Mouse (Mus musculus): ENCODE measurements around the gene Mkrn2os. TPM values are rescaled to one million over a fixed set of nuclear protein-coding genes. Genes with fewer than 3 reads are reported as not detected.

The Mkrn2os gene
- total RNA-seq, 1 experiment: 0.22 TPM

- DNase-seq (ENCODE audit: low read depth, low spot score): no peak
- in situ Hi-C loops (cut with MboI; ENCODE audit: low sequenced_read_pairs in 2 of 2, unreplicated experiment in 2 of 2): no loop called here
- H3K27ac ChIP-seq (ENCODE audit: insufficient read depth, low read depth, low read length, poor library complexity, severe bottlenecking): no peak overlapping the region
- no peak for TF ChIP-seq ZNF384 (IDR thresholded peaks at IDR 0.05; ENCODE audit: low read depth, low read length)
- TF ChIP-seq HCFC1 (IDR thresholded peaks at IDR 0.05; ENCODE audit: borderline replicate concordance, insufficient read depth, low read length): no peak
- TF ChIP-seq CHD2 (IDR thresholded peaks at IDR 0.05; ENCODE audit: low read depth, low read length): no peak
- TF ChIP-seq ZC3H11A (IDR thresholded peaks at IDR 0.05; ENCODE audit: borderline replicate concordance, low read depth, low read length): no peak
- TF ChIP-seq MAFK (IDR thresholded peaks at IDR 0.05; ENCODE audit: insufficient read depth, low read depth, low read length): no peak
- H3K9me3 ChIP-seq (ENCODE audit: control insufficient read depth, insufficient read depth, low read depth, low read length): no peaks in the 10 kb centered on the region
- H3K4me1 ChIP-seq (ENCODE audit: control insufficient read depth in 2 of 2, insufficient read depth in 2 of 2, low read length in 2 of 2, poor library complexity in 1 of 2): no peaks in the 10 kb centered on the region
- H3K9ac ChIP-seq (ENCODE audit: insufficient read depth, low read depth, low read length, poor library complexity, severe bottlenecking): no peak overlapping the region
- peaks cover 65% of the 10 kb centered on the region for H3K36me3 ChIP-seq (ENCODE audit: control insufficient read depth, insufficient read depth, low read length, poor library complexity, severe bottlenecking)
- H3K4me3 ChIP-seq (ENCODE audit: insufficient read depth in 1 of 2, low read depth in 1 of 2, low read length in 2 of 2, poor library complexity in 1 of 2, severe bottlenecking in 1 of 2): no peak overlapping the region
Observed at GRCm38 (mm10) chr6:115620942-115621341, 28.6 kb upstream of the Mkrn2os start.

DNA sequence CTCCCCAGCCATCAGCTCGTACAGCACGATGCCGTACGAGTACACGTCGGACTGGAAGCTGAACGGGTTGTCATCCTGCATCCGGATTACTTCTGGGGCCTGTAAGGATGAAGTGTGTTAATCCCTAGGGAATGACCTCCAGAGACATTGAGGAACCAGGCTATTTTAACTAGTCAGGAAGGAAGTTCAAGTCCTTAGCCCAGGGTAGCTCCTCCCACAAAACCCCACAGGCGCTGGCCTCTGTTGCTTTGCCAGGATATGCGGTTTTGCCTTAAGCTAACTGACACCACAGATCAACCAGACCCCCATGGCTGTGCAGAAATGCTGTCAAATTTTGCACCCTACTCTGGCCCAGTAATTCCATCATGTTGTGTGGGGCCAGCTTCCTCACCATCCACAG lies 27.4 kb upstream of the Mkrn2os start:
- in situ Hi-C loops (cut with MboI; ENCODE audit: low sequenced_read_pairs in 2 of 2, unreplicated experiment in 2 of 2): no loop called here
- H3K9me3 ChIP-seq (ENCODE audit: control insufficient read depth, insufficient read depth, low read depth, low read length): no peaks in the 10 kb centered on the region

DNA sequence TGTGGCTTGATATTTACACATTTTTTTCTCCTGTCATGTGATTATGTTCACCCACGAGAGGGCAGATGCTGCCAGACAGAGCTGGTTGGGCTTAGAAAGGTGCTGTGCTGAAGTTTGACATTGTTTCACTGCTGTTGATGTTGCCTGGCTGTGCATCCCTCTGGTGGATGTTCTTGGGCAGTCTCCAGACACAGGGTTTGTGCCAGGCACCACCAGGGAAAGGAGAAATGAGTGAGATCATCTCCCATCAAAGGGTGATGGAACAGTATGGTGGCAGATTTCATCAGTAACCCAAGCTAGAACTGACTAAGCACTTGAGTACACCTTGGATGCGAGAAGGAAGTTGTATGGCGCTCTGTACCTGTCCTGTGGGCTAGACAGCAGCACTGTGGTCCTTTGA lies 23.6 kb upstream of the Mkrn2os start:
- no peak overlapping the region for H3K27ac ChIP-seq (ENCODE audit: insufficient read depth, low read depth, low read length, poor library complexity, severe bottlenecking)
- TF ChIP-seq ZNF384 (IDR thresholded peaks at IDR 0.05; ENCODE audit: low read depth, low read length) (no peak), MAFK (IDR thresholded peaks at IDR 0.05; ENCODE audit: insufficient read depth, low read depth, low read length) (no peak), ZC3H11A (IDR thresholded peaks at IDR 0.05; ENCODE audit: borderline replicate concordance, low read depth, low read length) (no peak), CHD2 (IDR thresholded peaks at IDR 0.05; ENCODE audit: low read depth, low read length) (no peak), HCFC1 (IDR thresholded peaks at IDR 0.05; ENCODE audit: borderline replicate concordance, insufficient read depth, low read length) (no peak)
- H3K36me3 ChIP-seq (ENCODE audit: control insufficient read depth, insufficient read depth, low read length, poor library complexity, severe bottlenecking): peaks cover 68% of the 10 kb centered on the region
- H3K9ac ChIP-seq (ENCODE audit: insufficient read depth, low read depth, low read length, poor library complexity, severe bottlenecking): no peak overlapping the region
- no peaks in the 10 kb centered on the region for H3K9me3 ChIP-seq (ENCODE audit: control insufficient read depth, insufficient read depth, low read depth, low read length)
- H3K4me1 ChIP-seq (ENCODE audit: control insufficient read depth in 2 of 2, insufficient read depth in 2 of 2, low read length in 2 of 2, poor library complexity in 1 of 2): no peaks in the 10 kb centered on the region
- H3K4me3 ChIP-seq (ENCODE audit: insufficient read depth in 1 of 2, low read depth in 1 of 2, low read length in 2 of 2, poor library complexity in 1 of 2, severe bottlenecking in 1 of 2): no peak overlapping the region
- no peak for DNase-seq (ENCODE audit: low read depth, low spot score)
- in situ Hi-C loops (cut with MboI; ENCODE audit: low sequenced_read_pairs in 2 of 2, unreplicated experiment in 2 of 2): no loop called here

More for the DNA sequence above, 27.4 kb upstream of the Mkrn2os start:
- H3K27ac ChIP-seq (ENCODE audit: insufficient read depth, low read depth, low read length, poor library complexity, severe bottlenecking): no peak overlapping the region
- no peak overlapping the region for H3K4me3 ChIP-seq (ENCODE audit: insufficient read depth in 1 of 2, low read depth in 1 of 2, low read length in 2 of 2, poor library complexity in 1 of 2, severe bottlenecking in 1 of 2)
- DNase-seq (ENCODE audit: low read depth, low spot score): no peak
- peaks cover 60% of the 10 kb centered on the region for H3K36me3 ChIP-seq (ENCODE audit: control insufficient read depth, insufficient read depth, low read length, poor library complexity, severe bottlenecking)
- TF ChIP-seq ZC3H11A (IDR thresholded peaks at IDR 0.05; ENCODE audit: borderline replicate concordance, low read depth, low read length): no peak
- H3K4me1 ChIP-seq (ENCODE audit: control insufficient read depth in 2 of 2, insufficient read depth in 2 of 2, low read length in 2 of 2, poor library complexity in 1 of 2): no peaks in the 10 kb centered on the region
- H3K9ac ChIP-seq (ENCODE audit: insufficient read depth, low read depth, low read length, poor library complexity, severe bottlenecking): no peak overlapping the region; the same call in 1 of the 2 replicates

DNA sequence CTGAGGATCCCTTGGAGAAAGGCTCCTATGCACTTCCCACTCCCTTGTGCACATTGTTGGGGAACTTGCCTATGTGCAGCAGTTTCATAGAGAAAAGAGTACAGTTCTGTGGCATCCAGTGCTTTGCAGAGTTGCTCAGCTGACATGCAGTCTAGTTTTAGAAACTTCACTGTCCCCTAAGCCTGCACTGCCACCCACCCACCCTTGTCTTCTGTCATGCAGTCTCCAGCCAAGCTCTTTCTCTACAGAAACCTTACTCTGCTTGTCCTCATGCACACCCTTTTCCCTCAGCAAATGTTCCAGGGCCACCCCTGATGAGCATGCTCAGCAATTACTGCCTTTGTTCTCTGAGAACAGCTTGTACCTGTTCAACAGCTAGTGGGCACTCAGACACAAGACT lies 21.4 kb upstream of the Mkrn2os start:
- Histone ChIP-seq H3K4me3 (ENCODE audit: insufficient read depth in 1 of 2, low read depth in 1 of 2, low read length in 2 of 2, poor library complexity in 1 of 2, severe bottlenecking in 1 of 2) (no peak overlapping the region), H3K4me1 (ENCODE audit: control insufficient read depth in 2 of 2, insufficient read depth in 2 of 2, low read length in 2 of 2, poor library complexity in 1 of 2) (no peaks in the 10 kb centered on the region), H3K9me3 (ENCODE audit: control insufficient read depth, insufficient read depth, low read depth, low read length) (no peaks in the 10 kb centered on the region), H3K36me3 (ENCODE audit: control insufficient read depth, insufficient read depth, low read length, poor library complexity, severe bottlenecking) (peaks cover 63% of the 10 kb centered on the region), H3K27ac (ENCODE audit: insufficient read depth, low read depth, low read length, poor library complexity, severe bottlenecking) (no peak overlapping the region), H3K9ac (ENCODE audit: insufficient read depth, low read depth, low read length, poor library complexity, severe bottlenecking) (no peak overlapping the region)
- no peak for DNase-seq (ENCODE audit: low read depth, low spot score)
- TF ChIP-seq ZNF384 (IDR thresholded peaks at IDR 0.05; ENCODE audit: low read depth, low read length): no peak
- no peak for TF ChIP-seq CHD2 (IDR thresholded peaks at IDR 0.05; ENCODE audit: low read depth, low read length)
- TF ChIP-seq MAFK (IDR thresholded peaks at IDR 0.05; ENCODE audit: insufficient read depth, low read depth, low read length): no peak
- TF ChIP-seq ZC3H11A (IDR thresholded peaks at IDR 0.05; ENCODE audit: borderline replicate concordance, low read depth, low read length): no peak
- TF ChIP-seq HCFC1 (IDR thresholded peaks at IDR 0.05; ENCODE audit: borderline replicate concordance, insufficient read depth, low read length): no peak
- in situ Hi-C loops (cut with MboI; ENCODE audit: low sequenced_read_pairs in 2 of 2, unreplicated experiment in 2 of 2): no loop called here

DNA sequence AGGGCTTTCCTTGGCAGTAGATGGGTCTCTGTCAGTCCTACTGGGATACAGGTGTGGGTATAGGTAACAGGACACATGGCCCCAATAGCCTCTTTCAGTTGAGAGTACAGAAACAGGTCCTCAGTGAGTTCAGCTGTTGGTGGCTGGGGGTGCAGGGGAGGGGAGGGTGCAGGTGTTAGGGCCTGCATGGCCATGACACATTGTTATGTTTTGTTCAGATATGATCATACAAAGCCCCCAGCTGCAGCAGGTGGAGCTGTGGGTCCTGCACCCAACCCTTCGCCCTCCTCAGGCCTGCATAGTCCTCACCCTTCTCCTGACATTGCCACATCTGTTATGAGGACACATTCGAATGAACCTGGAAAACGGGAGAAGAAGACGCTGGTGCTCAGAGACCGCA lies 17.9 kb upstream of the Mkrn2os start:
- DNase-seq (ENCODE audit: low read depth, low spot score): no peak
- no peaks in the 10 kb centered on the region for H3K9me3 ChIP-seq (ENCODE audit: control insufficient read depth, insufficient read depth, low read depth, low read length)
- no peak overlapping the region for H3K4me3 ChIP-seq (ENCODE audit: insufficient read depth in 1 of 2, low read depth in 1 of 2, low read length in 2 of 2, poor library complexity in 1 of 2, severe bottlenecking in 1 of 2)
- no peak for TF ChIP-seq MAFK (IDR thresholded peaks at IDR 0.05; ENCODE audit: insufficient read depth, low read depth, low read length)
- no peak for TF ChIP-seq ZNF384 (IDR thresholded peaks at IDR 0.05; ENCODE audit: low read depth, low read length)
- no peak for TF ChIP-seq CHD2 (IDR thresholded peaks at IDR 0.05; ENCODE audit: low read depth, low read length)
- TF ChIP-seq HCFC1 (IDR thresholded peaks at IDR 0.05; ENCODE audit: borderline replicate concordance, insufficient read depth, low read length): no peak
- no peak for TF ChIP-seq ZC3H11A (IDR thresholded peaks at IDR 0.05; ENCODE audit: borderline replicate concordance, low read depth, low read length)
- peaks cover 39% of the 10 kb centered on the region for H3K36me3 ChIP-seq (ENCODE audit: control insufficient read depth, insufficient read depth, low read length, poor library complexity, severe bottlenecking)
- H3K4me1 ChIP-seq (ENCODE audit: control insufficient read depth in 2 of 2, insufficient read depth in 2 of 2, low read length in 2 of 2, poor library complexity in 1 of 2): no peaks in the 10 kb centered on the region
- H3K9ac ChIP-seq (ENCODE audit: insufficient read depth, low read depth, low read length, poor library complexity, severe bottlenecking): no peak overlapping the region
- in situ Hi-C loops (cut with MboI; ENCODE audit: low sequenced_read_pairs in 2 of 2, unreplicated experiment in 2 of 2): no loop called here
- no peak overlapping the region for H3K27ac ChIP-seq (ENCODE audit: insufficient read depth, low read depth, low read length, poor library complexity, severe bottlenecking)
